Mouse (Mus musculus) kidney, postnatal 10 days (tissue): ENCODE results near the gene Lrrc32.

Source experiments
- DNase-seq: peaks from one replicate; pipeline ENCODE4 v3.0.0; 2021; ENCODE audit warnings: mixed read lengths

Gene Lrrc32

GRCm38 (mm10) chr7:98489623-98490084 lies 571 bp downstream of the Lrrc32 start:
- DNase-seq = peak; percentile 93

- peak; percentile 37 for DNase-seq
Observed at GRCm38 (mm10) chr7:98490328-98490727, 1.2 kb downstream of the Lrrc32 start.

- DNase-seq = no peak
Observed at GRCm38 (mm10) chr7:98490911-98491310, 1.8 kb downstream of the Lrrc32 start.

- DNase-seq = peak; percentile 10
Observed at GRCm38 (mm10) chr7:98491451-98492200, 2.5 kb downstream of the Lrrc32 start.

GRCm38 (mm10) chr7:98492331-98492730 lies 3.2 kb downstream of the Lrrc32 start:
- peak; percentile 18 for DNase-seq

- DNase-seq = peak; percentile 56
Observed at GRCm38 (mm10) chr7:98493307-98493706, 4.2 kb downstream of the Lrrc32 start.

- DNase-seq = peak; percentile 23
Observed at GRCm38 (mm10) chr7:98493901-98494480, 4.9 kb downstream of the Lrrc32 start.

GRCm38 (mm10) chr7:98495591-98495990 lies 6.5 kb downstream of the Lrrc32 start:
- DNase-seq = peak; percentile 2

GRCm38 (mm10) chr7:98497451-98497850 lies 8.4 kb downstream of the Lrrc32 start:
- DNase-seq = peak; percentile 3

GRCm38 (mm10) chr7:98498101-98498500 lies 9.0 kb downstream of the Lrrc32 start:
- DNase-seq = peak; percentile 9

- DNase-seq = no peak
Observed at GRCm38 (mm10) chr7:98498656-98499560, 9.8 kb downstream of the Lrrc32 start.

- DNase-seq = peak; percentile 51
Observed at GRCm38 (mm10) chr7:98499561-98500292, 10.6 kb downstream of the Lrrc32 start.

GRCm38 (mm10) chr7:98500470-98500869 lies 11.4 kb downstream of the Lrrc32 start:
- DNase-seq = peak; percentile 77

- no peak for DNase-seq
Observed at GRCm38 (mm10) chr7:98501078-98501477, 12.0 kb downstream of the Lrrc32 start.

GRCm38 (mm10) chr7:98502921-98503320 lies 13.8 kb downstream of the Lrrc32 start:
- peak; percentile 31 for DNase-seq

- peak; percentile 83 for DNase-seq
Observed at GRCm38 (mm10) chr7:98503951-98504647, 15.0 kb downstream of the Lrrc32 start.

- peak; percentile 64 for DNase-seq
Observed at GRCm38 (mm10) chr7:98504726-98505314, 15.7 kb downstream of the Lrrc32 start.

GRCm38 (mm10) chr7:98505664-98506063 lies 16.6 kb downstream of the Lrrc32 start:
- peak; percentile 14 for DNase-seq

GRCm38 (mm10) chr7:98510961-98511958 lies 22.2 kb downstream of the Lrrc32 start:
- peak; percentile 7 for DNase-seq

GRCm38 (mm10) chr7:98513251-98513650 lies 24.2 kb downstream of the Lrrc32 start:
- DNase-seq = peak; percentile 6
